ENCODE assay signal across 8 mouse cellular contexts in genomic region chr3:131237785-131238633, GRCm38 (mm10). TPM values are rescaled to one million over a fixed set of nuclear protein-coding genes. Genes with fewer than 3 reads are reported as not detected.
DNase-seq lines count a peak whose midpoint lies in the region; ATAC-seq and TF ChIP-seq lines count a peak whose summit lies in the region.

No protein-coding gene starts in this region.

- 66% methylated on average over 19 of the region's 19 CpGs for WGBS in forebrain, embryonic 13.5 days
- 67% methylated on average over 19 of the region's 19 CpGs for WGBS in liver, postnatal 0 days (ENCODE audit: insufficient replicate concordance)

- H3K9me3 ChIP-seq in E14TG2a.4 (ENCODE audit: low read length) = no peaks in the 10 kb centered on the region
- no peaks in the 10 kb centered on the region for H3K9me3 ChIP-seq in forebrain, embryonic 13.5 days (replicated peaks)
- H3K9me3 ChIP-seq in liver, postnatal 0 days (ENCODE audit: low read length) = no peaks in the 10 kb centered on the region

- peak; percentile 89 for ATAC-seq in forebrain, embryonic 13.5 days
- peak; percentile 53 for ATAC-seq in liver, postnatal 0 days
- peak; percentile 58; the same call in 1 of the 2 replicates for ATAC-seq in neutrophil, adult 5-6 weeks (ENCODE audit: extremely low read depth, insufficient number of reproducible peaks, low FRiP score, poor library complexity, severe bottlenecking)

- peak; percentile 44 for DNase-seq in c-Kit-positive CD71-positive TER-119-negative erythroid progenitor cells, embryonic 14.5 days (ENCODE audit: low read depth)
- DNase-seq in heart, postnatal 25 days (ENCODE audit: low spot score) = peak; percentile 26
- DNase-seq in layer of hippocampus, adult 11-12 months (ENCODE audit: low spot score) = peak; percentile 71
- DNase-seq in liver, postnatal 0 days = peak; percentile 83
- peak; percentile 34 to 58 for DNase-seq in thymus, adult 18-20 months

- 0 out of 2 replicates have a peak overlapping the region, but pooled peaks have one; percentile 4 for H3K4me2 ChIP-seq in forebrain, embryonic 13.5 days
- H3K4me2 ChIP-seq in liver, postnatal 0 days (ENCODE audit: low read depth, low read length) = no peak overlapping the region

- peaks cover 19% of the 10 kb centered on the region for H3K4me1 ChIP-seq in E14TG2a.4 (replicated peaks; ENCODE audit: low read depth, low read length)
- no peaks in the 10 kb centered on the region for H3K4me1 ChIP-seq in forebrain, embryonic 13.5 days
- H3K4me1 ChIP-seq in liver, postnatal 0 days (ENCODE audit: insufficient read depth) = no peaks in the 10 kb centered on the region

- intact Hi-C loops in heart, postnatal 25 days (cut with DNase I) = loop anchor here (1.0 to 5.0 kb wide), 4 partner anchors 351 to 523 kb away; no protein-coding TSS in a partner anchor

- H3K9ac ChIP-seq in forebrain, embryonic 13.5 days = 0 out of 2 replicates have a peak overlapping the region, but pooled peaks have one; percentile 16
- H3K9ac ChIP-seq in liver, postnatal 0 days (replicated peaks) = no peak overlapping the region

- H3K4me3 ChIP-seq in E14TG2a.4 (replicated peaks; ENCODE audit: low read length) = no peak overlapping the region
- no peak overlapping the region for H3K4me3 ChIP-seq in forebrain, embryonic 13.5 days
- H3K4me3 ChIP-seq in liver, postnatal 0 days (ENCODE audit: low read depth, low read length) = no peak overlapping the region

- H3K27ac ChIP-seq in forebrain, embryonic 13.5 days = no peak overlapping the region
- H3K27ac ChIP-seq in liver, postnatal 0 days (ENCODE audit: low read depth) = no peak overlapping the region

- TF ChIP-seq CTCF in E14TG2a.4 (conservative IDR thresholded peaks at IDR 0.05; ENCODE audit: low read length) = peak; percentile 62
- peak; percentile 83 for TF ChIP-seq CTCF in liver, postnatal 0 days (IDR thresholded peaks at IDR 0.05; ENCODE audit: low read depth)

- H3K27me3 ChIP-seq in E14TG2a.4 (ENCODE audit: insufficient read depth, low read length) = no peaks in the 10 kb centered on the region
- no peaks in the 10 kb centered on the region for H3K27me3 ChIP-seq in forebrain, embryonic 13.5 days
- H3K27me3 ChIP-seq in liver, postnatal 0 days (ENCODE audit: insufficient read depth, low read length) = no peaks in the 10 kb centered on the region

- H3K36me3 ChIP-seq in E14TG2a.4 (ENCODE audit: insufficient read depth, low read length) = peaks cover 81% of the 10 kb centered on the region
- no peaks in the 10 kb centered on the region for H3K36me3 ChIP-seq in forebrain, embryonic 13.5 days (ENCODE audit: poor library complexity, severe bottlenecking)
- H3K36me3 ChIP-seq in liver, postnatal 0 days (replicated peaks; ENCODE audit: insufficient read depth, low read length) = peaks cover 31% of the 10 kb centered on the region

- no peak for TF ChIP-seq EP300 in liver, postnatal 0 days (IDR thresholded peaks at IDR 0.05; ENCODE audit: low read depth)

RNA-seq across cellular contexts. Expression of gene Hadh, which starts 33.9 kb away (rescaled TPM):
- polyA plus RNA-seq in forebrain, embryonic 13.5 days (2015; fragmentation: Nextera tagmentation; extraction: Ambion mirVana) = 37.2 and 40.9 TPM in 2 replicates
- 100 to 1,000 TPM; 662 to 714 TPM for total RNA-seq in heart, postnatal 25 days (2021)
- polyA plus RNA-seq in liver, postnatal 0 days (2015; fragmentation: Nextera tagmentation; extraction: Ambion mirVana) = 279 and 305 TPM in 2 replicates
- total RNA-seq in neutrophil, adult 5-6 weeks (2017) = 14.7 and 22.2 TPM in 2 replicates

Comparison
In these comparisons a context has a peak if more than half of its experiments do, and no peak if none do; other contexts are left out.
1. DNase-seq: peak in every context shown above with its lines; median percentile 83 in liver, postnatal 0 days; 71 in layer of hippocampus, adult 11-12 months; 46 in thymus, adult 18-20 months; 44 in c-Kit-positive CD71-positive TER-119-negative erythroid progenitor cells, embryonic 14.5 days; 26 in heart, postnatal 25 days.
2. RNA of gene Hadh, which starts 33.9 kb away (total RNA-seq): 662 to 714 TPM in heart, postnatal 25 days; 14.7 to 22.2 TPM in neutrophil, adult 5-6 weeks; every median in the first group is over 10 times any median in the second.
3. Peak in every context shown above with its lines, with median percentiles within 50 percentile points of each other: ATAC-seq.